Mouse (Mus musculus): ENCODE results near the gene Galm. TPM values are rescaled to one million over a fixed set of nuclear protein-coding genes. Genes with fewer than 3 reads are reported as not detected.
A peak's percentile ranks its signal among the peaks of the same experiment; 100 is the strongest.

Galm gene
- polyA plus RNA-seq (2016; fragmentation: Nextera tagmentation; extraction: Ambion mirVana): 19.0 and 23.3 TPM in 2 replicates

- Histone ChIP-seq H3K27me3 (no peaks in the 10 kb centered on the region), H3K9me3 (no peaks in the 10 kb centered on the region), H3K9ac (peak within 1 kb of the TSS; percentile 53), H3K4me2 (replicated peaks) (peak within 1 kb of the TSS; percentile 72), H3K4me3 (peak within 1 kb of the TSS; percentile 52), H3K4me1 (peaks cover 17% of the 10 kb centered on the region), H3K27ac (peak within 1 kb of the TSS; percentile 79), H3K36me3 (no peaks in the 10 kb centered on the region)
- peak; percentile 55 for ATAC-seq (ENCODE audit: insufficient number of reproducible peaks, insufficient read depth, low FRiP score, low TSS enrichment)
- WGBS: 4% methylated on average over 30 of the region's 30 CpGs
These were observed at the start of gene Galm for GRCm38 (mm10) chr17:80127331-80128251. Galm (plus strand) TSS chr17:80127471.

DNA sequence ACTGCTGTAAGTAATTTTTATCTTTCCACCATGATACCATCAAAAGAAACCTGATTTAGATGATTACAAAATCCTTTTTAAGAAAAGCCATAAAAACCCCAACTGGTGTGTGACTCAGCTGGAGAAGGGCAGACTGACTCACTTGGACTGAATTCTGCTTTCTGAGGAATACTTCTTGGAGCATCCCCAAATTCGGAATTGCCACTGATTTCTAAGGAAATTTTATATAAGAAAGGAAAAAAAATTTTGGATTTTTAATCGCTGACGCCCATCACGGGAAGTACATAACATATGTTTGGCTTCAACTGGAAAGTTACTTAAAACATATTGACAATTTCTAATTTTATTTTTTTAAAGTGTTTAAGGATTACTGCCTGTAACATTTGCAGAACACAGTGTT lies 48.5 kb upstream of the Galm start:
- Histone ChIP-seq H3K4me2 (replicated peaks) (no peak overlapping the region), H3K4me3 (no peak overlapping the region), H3K36me3 (no peaks in the 10 kb centered on the region), H3K27me3 (no peaks in the 10 kb centered on the region), H3K9ac (no peak overlapping the region), H3K4me1 (no peaks in the 10 kb centered on the region), H3K9me3 (no peaks in the 10 kb centered on the region), H3K27ac (no peak overlapping the region)
- no peak for ATAC-seq (ENCODE audit: insufficient number of reproducible peaks, insufficient read depth, low FRiP score, low TSS enrichment)
- WGBS: 86% methylated on average over 4 of the region's 4 CpGs

DNA sequence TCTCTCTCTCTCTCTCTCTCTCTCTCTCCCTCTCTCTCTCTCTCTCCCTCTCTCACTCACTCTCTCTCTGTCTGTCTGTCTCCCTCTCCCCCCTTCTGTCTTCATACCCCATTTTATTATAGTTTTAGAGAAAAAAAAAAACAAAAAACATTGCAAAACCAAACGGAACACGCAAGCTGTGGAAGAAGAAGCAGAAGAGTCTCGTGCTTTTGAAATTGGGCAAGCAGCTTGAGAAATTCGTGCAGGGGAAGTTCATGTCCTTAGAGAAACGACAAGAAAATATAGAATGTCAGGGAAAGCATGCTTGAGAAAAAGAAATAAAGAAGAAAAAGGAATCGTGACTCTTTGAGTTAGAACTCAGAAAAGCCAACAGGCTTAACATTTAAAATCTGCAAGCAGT lies 44.0 kb upstream of the Galm start:
- Histone ChIP-seq H3K27ac (no peak overlapping the region), H3K27me3 (no peaks in the 10 kb centered on the region), H3K9ac (no peak overlapping the region), H3K4me1 (no peaks in the 10 kb centered on the region), H3K9me3 (no peaks in the 10 kb centered on the region), H3K4me2 (replicated peaks) (no peak overlapping the region), H3K4me3 (no peak overlapping the region), H3K36me3 (no peaks in the 10 kb centered on the region)
- no peak for ATAC-seq (ENCODE audit: insufficient number of reproducible peaks, insufficient read depth, low FRiP score, low TSS enrichment)
- WGBS: 67% methylated on average over 6 of the region's 6 CpGs

DNA sequence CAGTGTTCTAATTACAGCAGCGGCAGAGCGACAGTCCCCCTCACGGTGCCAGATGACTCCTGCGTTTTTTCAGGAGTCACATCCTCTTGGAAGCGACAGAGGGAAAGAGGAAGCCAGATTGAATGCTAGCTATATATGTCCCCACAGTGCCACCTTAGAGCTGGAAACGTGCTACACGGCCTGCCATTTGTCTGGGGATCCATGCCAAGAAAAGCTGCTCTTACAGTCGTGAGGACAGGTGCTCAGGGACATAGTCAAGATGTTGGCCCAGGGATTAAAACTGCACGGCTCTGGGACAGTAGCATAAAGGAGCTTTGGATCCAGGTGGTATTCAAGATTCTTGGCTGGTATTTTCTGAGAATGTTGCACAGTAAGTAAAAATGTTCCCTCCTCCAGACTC lies 42.8 kb upstream of the Galm start:
- H3K27ac ChIP-seq: no peak overlapping the region

DNA sequence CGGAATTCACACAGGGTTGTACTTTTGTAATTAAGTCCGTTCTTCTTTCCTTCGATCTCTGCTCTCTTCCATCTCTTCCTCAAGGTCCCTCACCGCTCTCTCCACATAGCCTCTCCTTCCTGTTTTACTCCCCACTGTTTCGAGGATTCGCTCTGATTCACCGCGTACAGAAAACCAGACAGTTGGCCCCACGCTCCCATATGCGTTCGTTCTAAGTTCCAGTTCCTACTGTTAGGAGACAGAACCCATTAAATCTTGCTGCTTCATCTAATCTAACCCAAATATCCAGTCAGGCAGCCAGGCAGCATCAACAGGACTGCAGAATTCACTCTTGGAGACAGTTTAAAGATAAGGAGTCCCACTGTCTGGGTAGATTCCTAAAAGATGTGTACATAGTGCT lies 40.7 kb upstream of the Galm start:
- Histone ChIP-seq H3K27ac (no peak overlapping the region), H3K36me3 (no peaks in the 10 kb centered on the region), H3K9me3 (no peaks in the 10 kb centered on the region), H3K27me3 (no peaks in the 10 kb centered on the region), H3K4me2 (replicated peaks) (no peak overlapping the region), H3K4me1 (no peaks in the 10 kb centered on the region), H3K9ac (no peak overlapping the region), H3K4me3 (no peak overlapping the region)
- 90% methylated on average over 11 of the region's 11 CpGs for WGBS
- no peak for ATAC-seq (ENCODE audit: insufficient number of reproducible peaks, insufficient read depth, low FRiP score, low TSS enrichment)

More for the DNA sequence above, 42.8 kb upstream of the Galm start:
- Histone ChIP-seq H3K27me3 (no peaks in the 10 kb centered on the region), H3K36me3 (no peaks in the 10 kb centered on the region), H3K4me2 (replicated peaks) (no peak overlapping the region), H3K9ac (no peak overlapping the region), H3K9me3 (no peaks in the 10 kb centered on the region), H3K4me1 (no peaks in the 10 kb centered on the region), H3K4me3 (no peak overlapping the region)
- ATAC-seq (ENCODE audit: insufficient number of reproducible peaks, insufficient read depth, low FRiP score, low TSS enrichment): no peak
- 75% methylated on average over 9 of the region's 9 CpGs for WGBS

GRCm38 (mm10) chr17:80088168-80088567 lies 39.1 kb upstream of the Galm start:
- Histone ChIP-seq H3K4me1 (no peaks in the 10 kb centered on the region), H3K4me2 (replicated peaks) (no peak overlapping the region), H3K4me3 (no peak overlapping the region), H3K9me3 (no peaks in the 10 kb centered on the region), H3K27ac (no peak overlapping the region), H3K36me3 (no peaks in the 10 kb centered on the region), H3K27me3 (no peaks in the 10 kb centered on the region), H3K9ac (no peak overlapping the region)
- ATAC-seq (ENCODE audit: insufficient number of reproducible peaks, insufficient read depth, low FRiP score, low TSS enrichment): no peak
- WGBS: 93% methylated on average over 3 of the region's 3 CpGs

DNA sequence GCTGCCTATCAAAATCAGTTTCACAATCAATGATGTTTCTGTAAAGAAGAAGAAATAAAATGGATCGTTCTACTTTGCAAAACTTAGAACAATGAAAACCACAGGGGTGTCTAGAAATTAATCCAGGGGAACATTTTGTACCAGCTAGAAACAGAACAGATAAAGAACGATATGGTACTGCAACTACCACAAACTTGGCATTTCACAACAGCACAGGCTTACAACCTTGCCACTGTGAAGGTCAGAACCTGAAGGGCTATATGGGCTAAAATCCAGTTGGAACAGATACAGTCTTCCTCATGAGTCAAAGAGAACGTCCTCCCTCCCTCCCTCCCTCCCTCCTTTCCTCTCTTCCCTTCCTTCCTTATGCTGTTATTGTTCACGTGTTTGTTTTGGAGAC lies 36.7 kb upstream of the Galm start:
- 82% methylated on average over 4 of the region's 4 CpGs for WGBS
- no peaks in the 10 kb centered on the region for H3K27me3 ChIP-seq
- no peaks in the 10 kb centered on the region for H3K9me3 ChIP-seq
- no peak overlapping the region for H3K9ac ChIP-seq
- H3K27ac ChIP-seq: no peak overlapping the region
- peaks cover 3% of the 10 kb centered on the region for H3K4me1 ChIP-seq
- no peak overlapping the region for H3K4me3 ChIP-seq
- no peak for ATAC-seq (ENCODE audit: insufficient number of reproducible peaks, insufficient read depth, low FRiP score, low TSS enrichment)
- no peaks in the 10 kb centered on the region for H3K36me3 ChIP-seq
- no peak overlapping the region for H3K4me2 ChIP-seq (replicated peaks)

- Histone ChIP-seq H3K4me3 (no peak overlapping the region), H3K27ac (no peak overlapping the region), H3K36me3 (no peaks in the 10 kb centered on the region), H3K9ac (no peak overlapping the region), H3K27me3 (no peaks in the 10 kb centered on the region), H3K4me2 (replicated peaks) (no peak overlapping the region), H3K9me3 (no peaks in the 10 kb centered on the region), H3K4me1 (peaks cover 12% of the 10 kb centered on the region)
- WGBS: 55% methylated on average over 6 of the region's 6 CpGs
- no peak for ATAC-seq (ENCODE audit: insufficient number of reproducible peaks, insufficient read depth, low FRiP score, low TSS enrichment)
These were observed 35.3 kb upstream of the Galm start for GRCm38 (mm10) chr17:80091879-80092549.

- Histone ChIP-seq H3K27ac (no peak overlapping the region), H3K4me1 (peaks cover 12% of the 10 kb centered on the region), H3K9me3 (no peaks in the 10 kb centered on the region), H3K36me3 (no peaks in the 10 kb centered on the region), H3K4me3 (peak overlapping the region; percentile 18; the same call in 1 of the 2 replicates), H3K9ac (peak overlapping the region; percentile 33; the same call in 1 of the 2 replicates), H3K4me2 (replicated peaks) (peak overlapping the region; percentile 44), H3K27me3 (no peaks in the 10 kb centered on the region)
- ATAC-seq (ENCODE audit: insufficient number of reproducible peaks, insufficient read depth, low FRiP score, low TSS enrichment): no peak
- 83% methylated on average over 9 of the region's 9 CpGs for WGBS
These were observed 31.9 kb upstream of the Galm start for GRCm38 (mm10) chr17:80095254-80095899.

GRCm38 (mm10) chr17:80096043-80096719 lies 31.1 kb upstream of the Galm start:
- Histone ChIP-seq H3K9me3 (no peaks in the 10 kb centered on the region), H3K27me3 (no peaks in the 10 kb centered on the region), H3K4me3 (peak overlapping the region; percentile 18), H3K36me3 (no peaks in the 10 kb centered on the region), H3K27ac (no peak overlapping the region), H3K9ac (peak overlapping the region; percentile 33; the same call in 1 of the 2 replicates), H3K4me2 (replicated peaks) (peak overlapping the region; percentile 44), H3K4me1 (peaks cover 12% of the 10 kb centered on the region)
- WGBS: 10% methylated on average over 20 of the region's 20 CpGs
- ATAC-seq (ENCODE audit: insufficient number of reproducible peaks, insufficient read depth, low FRiP score, low TSS enrichment): peak; percentile 75; the same call in 1 of the 2 replicates

DNA sequence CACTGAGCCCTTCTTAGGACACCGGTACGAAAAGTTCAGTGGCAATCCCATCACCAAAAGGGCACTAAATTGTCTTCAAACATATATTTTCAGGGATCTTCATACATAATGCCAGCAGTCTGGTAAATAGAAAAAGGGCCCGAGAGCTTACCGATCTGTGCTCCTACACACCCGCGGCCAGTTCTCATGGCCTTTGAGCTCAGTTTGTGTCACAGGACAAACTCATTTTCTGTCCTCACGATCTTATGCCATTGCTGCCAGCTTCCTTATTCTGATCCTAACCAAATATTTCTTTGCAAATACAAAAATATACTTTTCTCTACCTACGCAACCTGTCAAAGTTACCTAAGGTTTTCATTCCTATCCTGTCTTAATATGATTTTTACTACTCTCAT lies 30.6 kb upstream of the Galm start:
- Histone ChIP-seq H3K4me2 (replicated peaks) (no peak overlapping the region), H3K4me3 (no peak overlapping the region), H3K4me1 (peaks cover 12% of the 10 kb centered on the region), H3K27ac (no peak overlapping the region), H3K9me3 (no peaks in the 10 kb centered on the region), H3K9ac (no peak overlapping the region), H3K36me3 (no peaks in the 10 kb centered on the region), H3K27me3 (no peaks in the 10 kb centered on the region)
- 86% methylated on average over 8 of the region's 8 CpGs for WGBS
- no peak for ATAC-seq (ENCODE audit: insufficient number of reproducible peaks, insufficient read depth, low FRiP score, low TSS enrichment)
